Mouse (Mus musculus) spleen, adult 2 months (tissue): ENCODE results near the gene Mettl27. TPM values are rescaled to one million over a fixed set of nuclear protein-coding genes. Genes with fewer than 3 reads are reported as not detected.
"Not testable (repeated sequence)": the region's sequence is repeated elsewhere in the genome, so short reads cannot be mapped to it uniquely, and the experiment has no call there.

Experiments used
- DNase-seq, 2 experiments: peaks; one replicate each; pipeline versions ENCODE4 v3.0.0 to v3.0.0-alpha.2; 2012 to 2021; ENCODE audit warnings: low spot score in 2 of 2, low read depth in 1 of 2
- H3K27ac ChIP-seq: fragments of 200-500 bp; 2 replicates; pipeline ENCODE4 v1.5.1; 2012; ENCODE audit warnings: low read length, inconsistent platforms; ENCODE audit not compliant: insufficient read depth
- H3K27me3 ChIP-seq: fragments of 200-500 bp; 2 replicates; pipeline ENCODE4 v1.6.1; 2012; ENCODE audit warnings: mild to moderate bottlenecking, moderate library complexity, low read length, inconsistent platforms; ENCODE audit not compliant: control insufficient read depth, insufficient read depth
- H3K36me3 ChIP-seq: fragments of 200-500 bp; 2 replicates; pipeline ENCODE4 v1.6.1; 2012; ENCODE audit warnings: mild to moderate bottlenecking, low read length, inconsistent platforms; ENCODE audit not compliant: control insufficient read depth, insufficient read depth
- H3K4me1 ChIP-seq: fragments of 200-500 bp; 2 replicates; pipeline ENCODE4 v1.6.1; 2011; ENCODE audit warnings: inconsistent platforms; ENCODE audit not compliant: control insufficient read depth, insufficient read depth, insufficient read length
- H3K4me3 ChIP-seq: fragments of 200-500 bp; 2 replicates; pipeline ENCODE4 v1.5.1; 2011; ENCODE audit warnings: mild to moderate bottlenecking, inconsistent platforms; ENCODE audit not compliant: insufficient read depth, insufficient read length; ENCODE audit errors: extremely low read depth
- CTCF ChIP-seq: fragments of 200-500 bp; IDR thresholded peaks from 2 replicates; pipeline ENCODE4 v1.5.1; 2011; ENCODE audit warnings: mild to moderate bottlenecking, inconsistent platforms; ENCODE audit not compliant: insufficient read depth, insufficient read length, insufficient replicate concordance; ENCODE audit errors: extremely low read depth
- POLR2A ChIP-seq: fragments of 200-500 bp; IDR thresholded peaks from 2 replicates; pipeline ENCODE4 v1.6.1; 2011; ENCODE audit warnings: low read depth, low read length, inconsistent platforms
- WGBS: fragments of 180-500 bp; shearing (Covaris S2); methylation state at CpG from one replicate; pipeline ENCODE4 v1.1.7; 2018; 5-methylcytosine and 5-hydroxymethylcytosine counted together
- polyA plus RNA-seq: library from polyadenylated mRNA; depleted of rRNA; stranded (reverse); fragments of >200 nt; gene quantifications from 2 replicates; pipeline ENCODE4 v1.2.3, GENCODE M21; 2012

The Mettl27 gene
- polyA plus RNA-seq, 1 experiment, result 9.8 TPM

DNA sequence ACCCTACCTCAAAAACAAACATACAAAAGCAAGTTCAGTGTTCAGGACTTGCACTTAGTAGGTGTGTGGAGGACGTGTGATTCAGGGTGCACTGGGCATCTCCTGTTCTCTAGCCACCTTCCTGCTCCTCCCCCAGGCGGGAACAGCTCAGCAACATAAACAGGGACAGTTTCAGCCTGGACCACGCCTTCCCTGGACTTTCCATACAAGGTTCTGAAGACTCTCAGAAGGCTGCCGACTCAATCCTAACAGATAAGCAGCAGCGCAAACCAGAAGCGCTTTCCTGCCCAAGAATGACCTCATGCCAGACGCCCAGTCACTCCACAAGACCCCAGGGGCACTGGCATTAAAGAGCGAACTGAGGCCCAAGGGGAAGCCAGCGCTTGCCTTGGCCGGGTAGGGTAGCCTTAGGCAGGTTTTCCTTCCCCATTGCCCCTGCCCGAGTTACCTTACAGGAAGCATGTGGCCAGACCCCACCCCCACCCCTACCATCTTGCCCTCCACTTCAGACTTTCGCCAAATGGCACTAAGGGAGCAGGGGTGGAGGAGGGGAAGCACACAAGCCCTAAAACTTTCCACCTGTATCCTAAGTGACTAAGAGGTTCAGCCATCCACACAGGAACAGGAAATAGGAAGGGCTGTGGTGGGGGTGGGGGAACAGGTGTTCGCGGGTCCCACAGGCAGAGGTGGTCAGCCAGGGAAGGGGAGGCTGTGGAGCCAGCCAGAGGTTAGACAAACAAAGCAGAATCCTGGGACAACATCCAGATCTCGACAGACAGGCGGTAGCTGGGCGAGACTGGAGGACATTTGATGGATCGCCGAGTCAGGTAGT lies 19.1 kb downstream of the Mettl27 start:
- TF ChIP-seq POLR2A (no peak), CTCF (no peak)
- H3K4me1 ChIP-seq, result peaks cover 4% of the 10 kb centered on the region; the same call in 1 of the 2 replicates
- H3K27me3 ChIP-seq, result no peaks in the 10 kb centered on the region
- DNase-seq, result no peak
- H3K36me3 ChIP-seq, result no peaks in the 10 kb centered on the region
- no peak overlapping the region for H3K4me3 ChIP-seq
- no peak overlapping the region for H3K27ac ChIP-seq
- WGBS, result 9% methylated on average over 19 of the region's 19 CpGs

- DNase-seq, result no peak
- no peak for TF ChIP-seq CTCF
- no peak for TF ChIP-seq POLR2A
- no peak overlapping the region for H3K4me3 ChIP-seq
- no peaks in the 10 kb centered on the region for H3K27me3 ChIP-seq
- 85% methylated on average over 5 of the region's 5 CpGs for WGBS
- peaks cover 4% of the 10 kb centered on the region; the same call in 1 of the 2 replicates for H3K4me1 ChIP-seq
- H3K36me3 ChIP-seq, result no peaks in the 10 kb centered on the region
- no peak overlapping the region for H3K27ac ChIP-seq
Measured at GRCm38 (mm10) chr5:134955491-134955890, 23.3 kb downstream of the Mettl27 start.

DNA sequence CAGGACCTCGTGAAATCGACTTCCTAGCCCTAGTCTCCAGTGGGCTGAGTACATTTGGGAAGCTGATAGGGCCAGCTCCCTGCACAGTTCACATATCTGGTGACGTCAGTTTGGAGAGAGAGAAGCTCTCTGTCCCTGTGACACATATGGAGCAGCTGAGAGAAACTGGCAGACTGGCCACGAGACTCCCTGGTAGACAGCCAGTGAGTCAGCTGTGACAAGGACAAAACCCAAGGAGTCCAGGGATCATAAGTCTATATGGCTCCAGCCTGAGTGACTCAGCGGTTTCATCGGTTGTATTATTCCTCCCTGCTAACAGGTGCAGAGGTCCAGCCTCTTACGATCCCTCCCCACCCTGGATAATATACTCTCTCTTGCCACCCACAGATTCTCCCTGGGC lies 26.9 kb downstream of the Mettl27 start:
- H3K27ac ChIP-seq, result no peak overlapping the region

DNA sequence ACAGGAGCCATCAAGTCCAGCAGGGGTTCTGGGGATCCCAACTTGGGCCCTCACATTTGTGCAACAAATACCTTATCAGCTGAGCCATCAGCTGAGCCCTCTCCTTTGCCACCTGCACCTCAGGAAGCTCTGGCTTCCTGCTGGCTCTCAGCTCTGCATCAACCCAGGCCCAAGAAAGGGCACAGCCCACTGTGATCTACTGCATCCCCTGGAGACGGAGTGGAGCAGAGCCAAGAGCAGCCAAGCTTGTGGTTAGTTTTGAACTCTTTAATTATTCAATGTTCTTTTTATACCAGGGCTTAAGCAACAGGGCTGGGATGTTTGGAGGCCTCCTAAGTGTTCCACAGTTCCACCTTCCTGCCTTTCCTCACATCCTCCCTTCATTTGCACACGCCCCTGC lies 28.3 kb downstream of the Mettl27 start:
- 27% methylated on average over 2 of the region's 2 CpGs for WGBS
- Histone ChIP-seq H3K27ac (no peak overlapping the region), H3K4me3 (no peak overlapping the region), H3K36me3 (no peaks in the 10 kb centered on the region), H3K27me3 (no peaks in the 10 kb centered on the region), H3K4me1 (no peaks in the 10 kb centered on the region)
- DNase-seq, result no peak
- no peak for TF ChIP-seq POLR2A
- no peak for TF ChIP-seq CTCF

More for the DNA sequence above, 26.9 kb downstream of the Mettl27 start:
- Histone ChIP-seq H3K4me1 (no peaks in the 10 kb centered on the region), H3K27me3 (no peaks in the 10 kb centered on the region), H3K4me3 (no peak overlapping the region), H3K36me3 (no peaks in the 10 kb centered on the region)
- 67% methylated on average over 7 of the region's 7 CpGs for WGBS
- DNase-seq, result no peak
- TF ChIP-seq POLR2A (no peak), CTCF (no peak)

- 93% methylated on average over 2 of the region's 2 CpGs for WGBS
Measured at GRCm38 (mm10) chr5:134961519-134961918, 29.4 kb downstream of the Mettl27 start.

DNA sequence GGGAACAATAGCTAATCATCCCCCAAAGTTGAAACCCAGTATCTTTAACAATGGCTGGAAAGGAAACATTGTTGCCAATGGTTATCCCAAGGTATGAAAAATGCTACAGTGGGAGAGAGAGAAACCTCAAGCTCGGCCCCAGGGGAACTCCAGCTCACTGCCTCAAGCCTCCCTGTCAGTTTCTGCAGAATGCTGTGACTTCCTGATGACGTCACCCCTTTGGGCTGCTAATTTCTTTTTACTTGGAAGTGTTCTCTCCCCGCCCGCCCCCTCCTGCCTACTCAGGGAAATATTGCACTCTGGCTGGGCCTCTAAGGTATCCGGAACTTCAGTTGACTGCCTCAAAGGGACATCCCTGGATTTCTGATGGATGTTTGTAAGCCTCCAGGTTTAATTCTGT lies 31.4 kb downstream of the Mettl27 start:
- TF ChIP-seq CTCF (no peak), POLR2A (no peak)
- whole genome bisulfite sequencing, result 43% methylated on average over 5 of the region's 5 CpGs

More at GRCm38 (mm10) chr5:134961519-134961918, 29.4 kb downstream of the Mettl27 start:
- Histone ChIP-seq H3K4me3 (no peak overlapping the region), H3K27me3 (no peaks in the 10 kb centered on the region), H3K36me3 (no peaks in the 10 kb centered on the region), H3K27ac (no peak overlapping the region), H3K4me1 (peaks cover 5% of the 10 kb centered on the region; the same call in 1 of the 2 replicates)
- DNase-seq, result no peak
- TF ChIP-seq CTCF (no peak), POLR2A (no peak)

DNA sequence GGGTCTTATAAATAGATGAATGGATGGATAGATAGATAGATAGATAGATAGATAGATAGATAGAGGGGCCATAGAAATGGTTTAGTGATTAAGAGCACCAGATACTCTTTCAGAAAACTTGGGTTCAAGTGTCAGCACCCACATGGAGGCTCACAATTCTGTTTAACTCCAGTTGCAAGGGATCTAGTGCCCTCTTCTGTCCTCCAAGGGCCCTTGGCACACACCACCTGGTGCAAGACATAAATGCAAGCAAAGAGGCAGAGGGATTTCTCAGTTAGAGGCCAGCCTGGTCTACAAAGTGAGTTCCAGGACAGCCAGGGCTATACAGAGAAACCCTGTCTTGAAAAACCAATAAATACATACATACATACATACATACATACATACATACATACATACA lies 32.5 kb downstream of the Mettl27 start:
- not testable (repeated sequence) for H3K4me3 ChIP-seq, H3K27me3 ChIP-seq, H3K27ac ChIP-seq, DNase-seq, H3K4me1 ChIP-seq, H3K36me3 ChIP-seq

More for the DNA sequence above, 31.4 kb downstream of the Mettl27 start:
- H3K36me3 ChIP-seq, result no peaks in the 10 kb centered on the region
- DNase-seq, result no peak
- peaks cover 5% of the 10 kb centered on the region; the same call in 1 of the 2 replicates for H3K4me1 ChIP-seq
- H3K4me3 ChIP-seq, result no peak overlapping the region
- H3K27ac ChIP-seq, result no peak overlapping the region
- H3K27me3 ChIP-seq, result no peaks in the 10 kb centered on the region
